Comparison of ENCODE assay signal across 8 mouse cellular contexts in genomic region chr13:74008948-74009718, GRCm38 (mm10). TPM values are rescaled to one million over a fixed set of nuclear protein-coding genes. Genes with fewer than 3 reads are reported as not detected.
DNase-seq lines count a peak whose midpoint lies in the region; ATAC-seq and TF ChIP-seq lines count a peak whose summit lies in the region.

Tppp (plus strand) TSS chr13:74009407.

- no peak for TF ChIP-seq EP300 in ES-Bruce4 (IDR thresholded peaks at IDR 0.05; ENCODE audit: insufficient read depth, low read depth, low read length)
- TF ChIP-seq EP300 in heart, postnatal 0 days (IDR thresholded peaks at IDR 0.05; ENCODE audit: low read depth): no peak
- TF ChIP-seq EP300 in liver, embryonic 14.5 days (IDR thresholded peaks at IDR 0.05; ENCODE audit: low read depth): no peak

- H3K4me3 ChIP-seq in ES-Bruce4 (ENCODE audit: low read depth, low read length): peak within 1 kb of the TSS; percentile 74
- peak within 1 kb of the TSS; percentile 62 for H3K4me3 ChIP-seq in forebrain, embryonic 13.5 days
- peak within 1 kb of the TSS; percentile 66 for H3K4me3 ChIP-seq in heart, postnatal 0 days (ENCODE audit: low read depth, low read length)
- peak within 1 kb of the TSS; percentile 36 to 55 for H3K4me3 ChIP-seq in liver, embryonic 14.5 days (ENCODE audit: insufficient read depth in 1 of 2, low read depth in 2 of 2, low read length in 2 of 2)
- H3K4me3 ChIP-seq in stomach, embryonic 15.5 days (replicated peaks): peak within 1 kb of the TSS; percentile 53

- peak; percentile 93 for DNase-seq in heart, postnatal 0 days (ENCODE audit: low spot score)
- DNase-seq in kidney, postnatal 36 days: peak; percentile 94 to 96
- peak; percentile 73 to 80 (median 73) for DNase-seq in liver, embryonic 14.5 days (ENCODE audit: low read depth in 3 of 3, low spot score in 3 of 3)
- peak; percentile 84 for DNase-seq in neural tube, embryonic 10.5 days (ENCODE audit: extremely low spot score, low spot score)

- ATAC-seq in cerebellum, adult (ENCODE audit: insufficient number of reproducible peaks, low FRiP score, low TSS enrichment): peak; percentile 83
- ATAC-seq in forebrain, embryonic 13.5 days: peak; percentile 94
- peak; percentile 98 for ATAC-seq in heart, postnatal 0 days (ENCODE audit: insufficient read depth, low read depth)
- peak; percentile 94 for ATAC-seq in liver, embryonic 14.5 days (ENCODE audit: insufficient read depth)
- ATAC-seq in stomach, embryonic 15.5 days (ENCODE audit: insufficient read depth, low FRiP score, low read depth): peak; percentile 98

- peak within 1 kb of the TSS; percentile 99 for H3K4me2 ChIP-seq in forebrain, embryonic 13.5 days
- H3K4me2 ChIP-seq in heart, postnatal 0 days (ENCODE audit: low read depth, low read length): peak within 1 kb of the TSS; percentile 95
- peak within 1 kb of the TSS; percentile 65 for H3K4me2 ChIP-seq in liver, embryonic 14.5 days (ENCODE audit: low read depth)
- peak within 1 kb of the TSS; percentile 93 for H3K4me2 ChIP-seq in stomach, embryonic 15.5 days

- no peaks in the 10 kb centered on the region for H3K36me3 ChIP-seq in ES-Bruce4 (ENCODE audit: control insufficient read depth, insufficient read depth, low read length, poor library complexity, severe bottlenecking)
- H3K36me3 ChIP-seq in forebrain, embryonic 13.5 days (ENCODE audit: poor library complexity, severe bottlenecking): no peaks in the 10 kb centered on the region
- no peaks in the 10 kb centered on the region for H3K36me3 ChIP-seq in heart, postnatal 0 days (replicated peaks; ENCODE audit: control insufficient read depth, insufficient read depth, low read length)
- no peaks in the 10 kb centered on the region for H3K36me3 ChIP-seq in liver, embryonic 14.5 days (replicated peaks; ENCODE audit: control insufficient read depth, insufficient read depth, low read depth)
- H3K36me3 ChIP-seq in stomach, embryonic 15.5 days: no peaks in the 10 kb centered on the region

- no peak within 1 kb of the TSS for H3K27ac ChIP-seq in ES-Bruce4 (ENCODE audit: insufficient read depth, low read length)
- H3K27ac ChIP-seq in forebrain, embryonic 13.5 days: peak within 1 kb of the TSS; percentile 48; the same call in 1 of the 2 replicates
- H3K27ac ChIP-seq in heart, postnatal 0 days (ENCODE audit: low read depth): peak within 1 kb of the TSS; percentile 49
- H3K27ac ChIP-seq in liver, embryonic 14.5 days: no peak within 1 kb of the TSS
- H3K27ac ChIP-seq in stomach, embryonic 15.5 days: no peak within 1 kb of the TSS

- WGBS in forebrain, embryonic 13.5 days: under 1% methylated on average over 56 of the region's 56 CpGs
- WGBS in heart, postnatal 0 days: under 1% methylated on average over 54 of the region's 56 CpGs
- 2% methylated on average over 56 of the region's 56 CpGs for WGBS in liver, embryonic 14.5 days (ENCODE audit: insufficient replicate concordance)
- WGBS in stomach, embryonic 15.5 days: under 1% methylated on average over 56 of the region's 56 CpGs

- TF ChIP-seq CTCF in ES-Bruce4 (IDR thresholded peaks at IDR 0.05; ENCODE audit: low read depth, low read length): no peak
- no peak for TF ChIP-seq CTCF in heart, postnatal 0 days (IDR thresholded peaks at IDR 0.05; ENCODE audit: low read depth)
- TF ChIP-seq CTCF in liver, embryonic 14.5 days (IDR thresholded peaks at IDR 0.05; ENCODE audit: low read depth): no peak; the same call in 1 of the 2 replicates

- no peak within 1 kb of the TSS for H3K9ac ChIP-seq in ES-Bruce4 (ENCODE audit: low read depth, poor library complexity, severe bottlenecking)
- peak within 1 kb of the TSS; percentile 65 for H3K9ac ChIP-seq in forebrain, embryonic 13.5 days
- H3K9ac ChIP-seq in heart, postnatal 0 days (replicated peaks; ENCODE audit: low read depth, low read length): peak within 1 kb of the TSS; percentile 46
- H3K9ac ChIP-seq in liver, embryonic 14.5 days (replicated peaks): peak within 1 kb of the TSS; percentile 41; the same call in 1 of the 2 replicates
- peak within 1 kb of the TSS; percentile 34; the same call in 1 of the 2 replicates for H3K9ac ChIP-seq in stomach, embryonic 15.5 days

- H3K4me1 ChIP-seq in ES-Bruce4 (ENCODE audit: control insufficient read depth, insufficient read depth, low read length): no peaks in the 10 kb centered on the region
- H3K4me1 ChIP-seq in forebrain, embryonic 13.5 days: peaks cover 8% of the 10 kb centered on the region; the same call in 1 of the 2 replicates
- H3K4me1 ChIP-seq in heart, postnatal 0 days (ENCODE audit: control insufficient read depth, insufficient read depth): peaks cover 11% of the 10 kb centered on the region; the same call in 1 of the 2 replicates
- peaks cover 3 to 7% of the 10 kb centered on the region in 2 experiments; a peak in 2 of 4 replicates for H3K4me1 ChIP-seq in liver, embryonic 14.5 days (replicated peaks; ENCODE audit: control insufficient read depth in 2 of 2, insufficient read depth in 2 of 2, low read length in 1 of 2)
- peaks cover 15% of the 10 kb centered on the region; the same call in 1 of the 2 replicates for H3K4me1 ChIP-seq in stomach, embryonic 15.5 days

- no peak for TF ChIP-seq POLR2A in ES-Bruce4 (IDR thresholded peaks at IDR 0.05; ENCODE audit: insufficient read depth, low read length)

- no peaks in the 10 kb centered on the region for H3K9me3 ChIP-seq in ES-Bruce4 (replicated peaks; ENCODE audit: control insufficient read depth, insufficient read depth, low read length, poor library complexity, severe bottlenecking)
- H3K9me3 ChIP-seq in forebrain, embryonic 13.5 days (replicated peaks): no peaks in the 10 kb centered on the region
- no peaks in the 10 kb centered on the region for H3K9me3 ChIP-seq in heart, postnatal 0 days (replicated peaks; ENCODE audit: control insufficient read depth, low read length)
- no peaks in the 10 kb centered on the region for H3K9me3 ChIP-seq in liver, embryonic 14.5 days (ENCODE audit: control insufficient read depth, low read length)
- no peaks in the 10 kb centered on the region for H3K9me3 ChIP-seq in stomach, embryonic 15.5 days

- H3K27me3 ChIP-seq in ES-Bruce4 (ENCODE audit: control insufficient read depth, insufficient read depth, low read length, poor library complexity, severe bottlenecking): no peaks in the 10 kb centered on the region
- peaks cover 17% of the 10 kb centered on the region for H3K27me3 ChIP-seq in forebrain, embryonic 13.5 days
- H3K27me3 ChIP-seq in heart, postnatal 0 days (ENCODE audit: control insufficient read depth, insufficient read depth, low read length): no peaks in the 10 kb centered on the region
- peaks cover 34% of the 10 kb centered on the region for H3K27me3 ChIP-seq in liver, embryonic 14.5 days (ENCODE audit: control insufficient read depth, insufficient read depth, low read length)
- H3K27me3 ChIP-seq in stomach, embryonic 15.5 days (replicated peaks): peaks cover 36% of the 10 kb centered on the region

RNA-seq across cellular contexts. Expression of gene Tppp, which starts in this region (rescaled TPM):
- 0.14 and 0.51 TPM in 2 replicates for polyA plus RNA-seq in ES-Bruce4 (2011; ENCODE audit: insufficient read depth, insufficient read length, low read depth, missing spikeins)
- 3.7 and 5.1 TPM in 2 replicates for polyA plus RNA-seq in forebrain, embryonic 13.5 days (2015; fragmentation: Nextera tagmentation; extraction: Ambion mirVana)
- total RNA-seq in heart, postnatal 0 days (2014; rRNA removed; ENCODE audit: low replicate concordance): 12.6 and 16.9 TPM in 2 replicates
- 4.2 and 5.8 TPM in 2 replicates for polyA plus RNA-seq in heart, postnatal 0 days (2015; fragmentation: Nextera tagmentation; extraction: Ambion mirVana)
- 0.23 and 0.29 TPM in 2 replicates for polyA plus RNA-seq in liver, embryonic 14.5 days (2012; rRNA removed)
- 0.08 and 0.15 TPM in 2 replicates for polyA plus RNA-seq in liver, embryonic 14.5 days (2014; fragmentation: Nextera tagmentation; extraction: Ambion mirVana)
- 2.1 and 2.8 TPM in 2 replicates for polyA plus RNA-seq in stomach, embryonic 15.5 days (2015; fragmentation: Nextera tagmentation; extraction: Ambion mirVana)

Comparison
In these comparisons a context has a peak if more than half of its experiments do, and no peak if none do; other contexts are left out.
1. Peak in DNase-seq, ATAC-seq, H3K4me3 ChIP-seq, H3K9ac ChIP-seq and H3K4me2 ChIP-seq in liver, embryonic 14.5 days; RNA of the gene not detected or under 1 TPM.
2. H3K27ac ChIP-seq: peak in forebrain, embryonic 13.5 days (single experiment) and heart, postnatal 0 days (single experiment); none in ES-Bruce4 (single experiment), liver, embryonic 14.5 days (single experiment) and stomach, embryonic 15.5 days (single experiment).
3. Peak in every context shown above with its lines, with median percentiles within 50 percentile points of each other: H3K4me3 ChIP-seq, ATAC-seq, H3K4me2 ChIP-seq and DNase-seq.